Mouse (Mus musculus): ENCODE measurements around the gene Ttll12.

DNA sequence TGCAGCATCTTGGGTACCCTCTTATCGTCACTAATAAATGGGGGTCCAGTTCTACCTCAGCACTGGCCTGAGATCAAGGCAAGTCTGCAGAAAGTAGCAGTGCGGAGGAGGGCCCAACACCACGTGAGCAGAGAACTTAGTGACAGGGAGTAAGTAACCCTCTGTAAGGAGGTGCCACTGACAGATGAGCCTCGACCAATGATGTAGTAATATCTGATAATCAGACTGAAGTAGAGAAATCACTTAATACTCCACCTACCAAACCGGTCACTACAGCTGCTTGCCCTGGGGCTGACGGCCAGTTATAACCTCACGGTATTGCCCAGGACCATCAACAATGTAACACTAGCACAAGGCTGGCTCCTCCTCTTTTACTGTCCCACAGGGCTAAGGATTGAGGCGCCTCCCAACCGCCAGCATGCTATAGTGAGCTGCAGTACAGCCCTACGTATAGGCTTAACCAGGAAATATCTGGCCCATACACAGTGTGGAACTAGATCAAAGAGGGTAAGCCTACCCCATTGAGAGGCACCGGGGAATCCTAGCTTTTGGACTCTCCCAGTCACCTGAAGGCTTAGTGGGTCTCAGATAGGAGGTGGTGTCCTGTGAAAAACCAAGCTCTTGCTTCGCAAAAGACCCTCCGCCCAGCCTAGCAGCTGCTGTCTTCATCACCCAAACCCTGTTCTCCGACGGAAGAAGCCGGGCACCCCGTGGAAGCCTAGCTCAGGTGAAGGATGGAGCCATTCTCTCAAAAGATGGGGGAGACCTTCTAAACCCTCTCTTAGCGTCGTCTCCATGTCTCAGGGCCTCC, 1.1 kb downstream of the Ttll12 start:
- no peak for TF ChIP-seq EP300 (IDR thresholded peaks at IDR 0.05; ENCODE audit: low read depth)
- TF ChIP-seq CTCF (IDR thresholded peaks at IDR 0.05; ENCODE audit: low read depth), result no peak
